Mouse (Mus musculus) granulocyte monocyte progenitor cell, adult 5-6 weeks (primary cell): ENCODE data around the gene Usp21. TPM values are rescaled to one million over a fixed set of nuclear protein-coding genes. Genes with fewer than 3 reads are reported as not detected.

ENCODE experiments used
- ATAC-seq: replicated peaks from 2 replicates; pipeline ENCODE4 v1.8.0; 2016; ENCODE audit warnings: mild to moderate bottlenecking, moderate TSS enrichment, inconsistent platforms; ENCODE audit not compliant: poor library complexity, severe bottlenecking
- total RNA-seq, 2 experiments: library from RNA; stranded (forward) in 1 of 2; stranded (reverse) in 1 of 2; fragments of 200-712, 200-1000 nt in 1 of 2; fragments of >200 nt in 1 of 2; fragmentation: Nextera tagmentation in 1 of 2; gene quantifications; 2 replicates each; pipeline ENCODE4 v1.2.3; 2014 to 2017

The Usp21 gene
- total RNA-seq, 2 experiments from 2014 or later: 22.8 to 37.6 TPM

DNA sequence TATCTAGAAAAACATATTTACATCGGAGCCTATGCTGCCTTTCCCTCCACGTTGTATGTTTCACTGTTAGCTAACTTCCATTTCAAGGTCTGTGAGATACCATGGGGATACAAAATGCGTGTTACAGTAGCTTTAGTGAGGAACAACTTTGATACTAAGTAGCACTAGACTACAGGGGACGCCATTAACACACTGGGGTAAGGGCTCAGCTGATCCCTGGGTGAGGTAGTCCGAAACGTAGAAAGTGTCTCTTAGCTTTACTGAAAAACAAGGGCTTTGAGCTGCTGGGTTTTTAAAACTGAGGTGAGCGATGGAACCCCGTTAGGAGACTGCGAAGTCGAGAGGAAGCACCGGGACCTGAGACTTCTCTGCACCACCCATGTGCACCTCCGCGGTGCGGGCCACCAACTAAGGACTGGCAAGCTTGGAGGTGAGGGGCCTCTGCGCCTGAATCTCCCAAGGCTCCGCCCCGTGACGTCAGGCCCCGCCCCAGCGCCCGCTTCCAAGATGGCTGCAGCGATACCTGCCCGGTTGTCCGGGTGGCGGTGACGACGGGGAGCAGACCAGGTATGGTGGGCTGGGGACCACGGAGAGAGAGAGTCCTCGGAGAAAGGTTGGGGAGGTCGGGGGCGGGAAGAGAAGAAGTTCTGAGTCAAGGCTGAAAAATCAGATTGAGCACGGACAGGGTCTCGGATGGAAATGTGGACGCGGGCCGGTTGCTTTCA lies 17.8 kb downstream of the Usp21 start, which contains the start of gene B4galt3:
B4galt3 (plus strand) TSS at position 481 of the 725 bp plus-strand sequence.
- peak; percentile 88 for ATAC-seq

DNA sequence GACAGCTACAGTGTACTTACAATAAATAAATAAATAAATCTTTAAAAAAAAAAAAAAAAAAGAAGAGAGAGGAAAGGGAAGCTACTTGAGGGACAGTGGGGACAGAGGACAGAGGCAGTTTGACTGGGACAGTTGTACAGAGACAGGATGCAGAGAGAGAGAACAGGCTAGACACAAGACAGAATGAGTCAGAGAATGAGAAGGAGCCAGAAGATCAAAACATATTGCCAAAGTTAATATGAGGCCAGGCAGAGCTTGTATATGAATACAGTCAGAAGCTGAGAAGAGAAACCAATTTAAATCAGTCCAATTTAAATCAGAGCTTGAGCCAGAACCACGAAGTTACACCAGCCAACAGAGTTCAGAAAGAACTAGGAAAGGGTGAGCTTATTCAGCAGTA lies 19.4 kb downstream of the Usp21 start:
- no peak for ATAC-seq

DNA sequence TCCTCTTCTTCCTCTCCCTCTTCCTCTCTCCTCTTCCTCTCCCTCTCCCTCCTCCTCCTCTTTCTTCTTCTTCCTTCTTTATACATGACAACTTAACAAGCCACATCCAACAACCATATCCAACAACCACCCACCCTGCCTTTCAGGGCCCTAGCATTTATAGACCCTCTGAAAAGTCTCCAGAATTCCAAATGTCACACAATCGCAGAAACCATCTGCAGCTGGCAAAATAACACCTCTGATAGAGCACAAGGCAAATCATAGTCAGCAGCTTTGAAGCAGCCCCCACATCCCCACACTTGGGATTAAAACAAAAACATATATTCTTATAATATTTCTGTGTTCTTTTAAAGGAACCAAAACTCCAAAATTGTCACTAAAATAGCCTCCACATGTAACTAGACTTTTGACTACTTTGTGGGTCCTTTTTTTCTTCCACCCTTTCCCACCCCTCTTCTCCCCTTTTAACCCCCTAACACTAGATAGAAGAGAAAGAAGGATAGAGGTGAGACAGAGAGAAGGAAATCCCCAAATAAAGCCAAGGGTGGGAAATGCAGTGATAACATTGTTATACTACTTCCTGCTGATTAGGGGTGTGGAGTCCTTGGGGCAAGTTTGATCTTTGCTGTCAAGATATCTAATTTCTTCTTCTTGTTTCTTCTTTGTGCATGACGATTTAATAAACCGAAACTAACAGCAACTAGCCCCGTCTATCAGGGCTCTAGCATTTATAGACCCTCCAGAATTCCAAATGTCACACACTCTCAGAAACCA lies 21.6 kb downstream of the Usp21 start:
- ATAC-seq: no peak

DNA sequence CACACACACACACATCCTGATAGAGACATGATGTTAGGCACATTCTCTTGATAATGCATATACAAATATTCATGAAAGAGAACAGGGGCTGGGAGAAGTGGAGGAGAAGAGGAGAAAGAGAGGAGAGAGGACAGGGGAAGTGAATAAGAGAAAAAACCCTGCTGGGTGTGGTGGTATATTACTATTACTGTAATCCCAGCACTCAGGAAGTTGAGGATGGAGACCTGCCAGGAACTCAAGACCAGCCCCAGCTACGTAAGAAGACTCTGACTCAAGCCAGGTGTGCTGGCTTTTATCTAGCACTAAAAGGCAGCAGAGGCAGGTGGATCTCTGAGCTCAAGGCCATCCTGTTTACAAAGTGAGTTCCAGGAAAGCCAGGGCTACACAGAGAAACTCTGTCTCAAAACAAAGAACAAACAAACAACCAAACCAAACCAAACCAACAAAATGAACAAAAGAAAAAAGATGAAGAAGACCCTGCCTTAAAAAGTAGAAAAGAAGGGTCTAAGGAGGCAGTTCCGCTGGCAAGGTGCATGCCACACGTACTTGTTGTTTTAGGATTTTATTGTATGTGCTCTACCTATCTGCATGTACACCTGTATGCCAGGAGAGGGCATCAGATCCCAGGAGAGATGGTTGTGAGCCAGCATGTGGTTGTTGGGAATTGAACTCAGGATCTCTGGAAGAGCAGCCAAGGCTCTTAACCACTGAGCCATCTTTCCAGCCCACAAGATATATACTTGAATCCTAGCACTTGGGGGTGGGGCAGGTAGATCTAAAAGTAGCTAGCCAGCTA lies 23.9 kb downstream of the Usp21 start:
- peak; percentile 18; the same call in 1 of the 2 replicates for ATAC-seq

DNA sequence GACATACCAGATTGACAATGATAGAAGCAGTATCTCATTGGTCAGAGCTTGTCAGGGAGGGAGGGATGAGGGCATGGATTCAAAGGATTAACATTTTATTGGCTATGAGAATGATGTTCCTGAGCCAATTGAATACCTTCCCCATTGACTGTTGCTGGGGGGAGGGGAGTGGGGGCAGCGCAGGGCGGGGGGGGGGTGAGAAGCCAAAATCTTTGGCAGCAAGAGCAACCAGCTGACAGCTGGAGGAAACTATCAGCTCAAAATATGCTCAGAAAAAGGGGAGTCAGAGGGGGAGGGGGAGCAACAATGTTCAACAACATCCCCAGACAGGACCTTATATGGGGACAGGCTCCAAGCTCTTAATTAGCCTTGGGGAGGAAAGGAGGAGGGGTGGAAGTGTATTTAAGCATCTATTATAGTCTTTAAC lies 24.6 kb downstream of the Usp21 start:
- no peak for ATAC-seq

DNA sequence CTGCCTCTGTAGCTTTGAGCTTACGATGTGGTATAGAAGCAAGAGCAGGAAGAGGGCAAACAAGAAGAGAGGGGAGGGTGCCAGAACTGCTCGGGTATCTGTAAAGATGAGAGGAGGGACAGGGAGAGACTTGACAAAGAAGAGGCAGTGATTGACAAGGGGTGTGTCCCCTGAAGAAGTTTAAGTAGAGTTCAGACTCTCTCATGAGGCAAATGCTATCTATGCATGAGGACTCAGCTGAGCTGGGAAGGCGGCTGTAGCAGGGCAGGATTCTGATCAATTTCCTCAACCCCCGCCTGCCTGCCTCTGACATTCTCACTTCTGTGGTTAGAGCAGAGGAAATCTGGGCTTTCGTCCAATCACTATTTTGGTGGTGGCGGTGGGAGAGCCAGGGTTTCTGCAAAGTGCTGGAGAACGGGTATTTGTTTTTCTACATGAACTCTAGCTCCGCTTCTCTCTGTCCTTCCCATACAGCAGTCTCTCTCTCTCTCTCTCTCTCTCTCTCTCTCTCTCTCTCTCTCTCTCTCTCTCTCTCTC lies 25.1 kb downstream of the Usp21 start:
- ATAC-seq: peak; percentile 66

DNA sequence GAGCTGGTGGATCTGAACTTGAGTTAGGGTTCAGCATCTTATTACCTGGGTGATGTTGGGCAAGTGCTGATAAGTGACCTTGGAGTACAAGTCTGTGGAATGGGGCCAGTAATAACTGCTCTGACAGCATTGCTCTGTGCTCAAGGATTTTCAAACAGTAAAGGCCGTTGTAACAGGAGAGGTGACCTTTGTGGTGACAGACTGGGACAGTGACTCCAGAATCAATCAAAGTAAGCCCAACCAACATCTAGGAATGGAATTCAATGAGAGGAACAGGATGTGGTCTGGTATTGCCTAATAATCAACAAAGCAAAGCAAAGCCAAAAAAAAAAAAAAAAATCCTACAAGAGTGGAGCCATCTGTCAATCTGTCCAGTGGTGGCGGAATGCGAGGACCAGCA lies 27.5 kb downstream of the Usp21 start:
- ATAC-seq: peak; percentile 50

DNA sequence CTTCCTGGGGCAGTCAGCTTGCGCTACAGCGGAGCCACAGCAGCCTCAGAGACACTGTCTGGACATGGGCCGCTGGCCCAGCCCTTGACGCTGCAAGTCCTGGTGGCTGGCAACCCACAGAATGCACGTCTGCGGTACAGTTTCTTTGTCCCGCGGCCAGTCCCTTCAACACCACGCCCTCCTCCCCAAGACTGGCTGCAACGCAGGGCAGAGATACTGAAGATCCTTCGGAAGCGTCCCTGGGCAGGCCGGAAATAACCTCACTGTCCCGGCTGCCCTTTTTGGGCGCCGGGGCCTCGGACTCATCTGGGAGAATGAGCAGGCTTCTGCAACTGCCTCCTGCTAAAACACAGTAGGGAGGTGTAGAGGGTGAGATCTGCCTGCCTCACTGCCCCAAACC lies 28.9 kb downstream of the Usp21 start:
- no peak for ATAC-seq

DNA sequence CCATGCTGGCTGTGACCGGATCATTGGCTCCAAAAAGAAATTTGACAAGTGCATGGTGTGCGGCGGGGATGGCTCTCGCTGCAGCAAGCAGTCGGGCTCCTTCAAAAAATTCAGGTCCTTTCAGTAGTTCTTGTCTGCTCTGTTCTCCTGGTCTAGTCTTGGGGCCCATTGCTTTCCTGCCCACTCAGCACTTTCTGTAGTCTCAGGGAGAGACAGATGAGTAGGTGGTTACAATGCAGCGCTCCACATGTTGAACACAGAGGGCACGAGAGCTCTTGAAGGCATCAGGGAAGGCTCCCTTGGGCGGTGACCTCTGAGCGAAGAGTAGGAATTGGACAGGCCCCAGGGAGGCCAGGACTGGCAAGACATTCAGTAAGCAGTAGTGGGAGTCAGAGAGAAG lies 30.0 kb downstream of the Usp21 start:
- no peak for ATAC-seq

DNA sequence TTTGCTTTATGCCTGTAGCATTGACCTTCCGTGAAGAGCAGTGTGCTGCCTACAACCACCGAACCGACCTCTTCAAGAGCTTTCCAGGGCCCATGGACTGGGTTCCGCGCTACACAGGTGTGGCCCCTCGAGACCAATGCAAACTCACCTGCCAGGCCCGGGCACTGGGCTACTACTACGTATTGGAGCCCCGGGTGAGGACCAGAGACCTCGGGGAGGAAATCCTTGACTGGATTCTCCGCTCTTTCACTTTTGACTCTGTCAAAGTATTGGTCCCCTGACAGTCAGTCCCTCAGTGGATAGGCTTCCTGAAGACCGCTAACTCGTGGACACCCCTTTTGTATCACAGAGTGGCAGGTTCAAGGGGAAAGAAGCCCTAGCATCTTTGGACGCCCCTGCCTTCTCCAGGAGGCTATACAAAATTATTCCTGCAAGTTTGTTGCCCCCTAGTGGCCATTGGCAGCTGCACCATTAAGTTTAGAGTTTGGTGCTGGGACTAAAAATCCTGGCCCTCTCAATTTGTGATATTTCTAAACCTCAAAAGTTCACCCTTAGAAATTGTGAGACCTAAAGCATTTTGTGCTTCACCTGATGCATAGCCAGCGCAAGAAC lies 30.7 kb downstream of the Usp21 start:
- ATAC-seq: peak; percentile 39; the same call in 1 of the 2 replicates

DNA sequence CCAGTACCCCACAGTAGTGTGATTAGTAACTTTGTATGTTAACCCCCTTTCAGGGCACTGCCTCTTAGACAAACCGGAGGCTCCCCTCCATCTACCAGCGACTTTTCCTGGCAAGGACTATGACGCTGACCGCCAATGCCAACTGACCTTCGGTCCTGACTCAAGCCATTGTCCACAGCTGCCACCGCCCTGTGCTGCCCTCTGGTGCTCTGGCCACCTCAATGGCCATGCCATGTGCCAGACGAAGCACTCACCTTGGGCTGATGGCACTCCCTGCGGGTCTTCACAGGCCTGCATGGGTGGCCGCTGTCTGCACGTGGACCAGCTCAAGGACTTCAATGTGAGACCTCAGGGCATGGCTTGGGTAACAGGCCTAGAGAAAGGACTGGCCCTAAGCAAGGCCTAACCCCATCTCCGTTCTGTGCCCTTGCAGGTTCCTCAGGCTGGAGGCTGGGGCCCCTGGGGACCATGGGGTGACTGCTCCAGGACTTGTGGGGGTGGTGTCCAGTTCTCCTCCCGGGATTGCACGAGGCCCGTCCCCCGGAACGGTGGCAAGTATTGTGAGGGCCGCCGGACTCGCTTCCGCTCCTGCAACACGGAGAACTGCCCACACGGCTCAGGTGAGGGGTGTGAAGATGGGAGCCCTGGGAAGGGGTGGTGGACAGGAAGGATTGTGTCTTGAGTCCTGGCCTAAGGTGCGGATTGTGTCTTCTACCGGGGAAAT lies 31.5 kb downstream of the Usp21 start:
- ATAC-seq: no peak

DNA sequence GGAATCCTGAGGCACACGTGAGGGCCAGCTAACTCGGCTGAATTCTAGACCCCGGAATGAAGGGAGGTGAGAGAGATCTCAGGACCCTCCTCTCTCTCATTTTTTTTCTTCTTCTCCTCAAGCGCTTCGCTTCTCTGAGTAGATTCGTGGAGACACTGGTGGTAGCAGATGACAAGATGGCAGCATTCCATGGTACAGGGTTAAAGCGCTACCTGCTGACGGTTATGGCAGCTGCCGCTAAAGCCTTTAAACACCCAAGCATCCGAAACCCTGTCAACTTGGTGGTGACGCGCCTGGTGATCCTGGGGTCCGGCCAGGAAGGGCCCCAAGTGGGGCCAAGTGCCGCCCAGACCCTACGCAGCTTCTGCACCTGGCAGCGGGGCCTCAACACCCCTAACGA lies 35.4 kb downstream of the Usp21 start:
- no peak for ATAC-seq

DNA sequence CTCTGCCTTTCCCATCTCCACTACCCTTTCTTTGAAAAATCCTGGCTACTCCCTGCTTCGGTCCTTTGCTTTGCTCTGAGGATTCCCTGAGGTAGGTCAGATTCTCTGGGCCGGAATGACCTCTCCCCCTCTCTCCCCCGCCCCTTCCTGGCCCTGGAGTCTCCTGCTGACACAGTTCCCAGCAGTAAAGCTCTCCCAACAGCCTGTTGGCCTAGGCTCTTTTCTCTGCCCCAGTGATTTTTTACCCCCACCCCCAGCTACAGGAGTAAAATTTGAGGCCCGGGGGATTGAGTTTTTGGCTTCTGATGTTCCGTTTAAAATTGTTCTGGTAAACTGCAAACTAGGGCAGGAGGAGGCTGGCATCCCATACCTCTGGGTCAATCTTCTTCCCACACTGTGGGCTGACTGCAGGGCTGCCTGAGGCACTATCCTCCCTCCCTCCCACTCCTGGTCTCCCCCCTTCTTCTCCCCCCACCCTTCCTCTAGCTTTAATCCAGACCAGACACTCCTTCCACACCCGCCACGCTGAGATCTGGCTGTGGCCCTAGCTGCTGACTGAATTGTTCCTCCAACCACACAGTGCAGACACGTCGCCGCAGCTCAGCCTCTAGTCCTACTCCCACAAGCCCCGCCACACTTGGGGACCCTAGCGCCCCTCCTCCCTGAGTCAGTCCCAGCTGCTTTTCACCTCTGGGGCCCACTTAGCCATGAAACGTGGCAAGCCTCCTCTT lies 36.0 kb downstream of the Usp21 start:
- no peak for ATAC-seq

DNA sequence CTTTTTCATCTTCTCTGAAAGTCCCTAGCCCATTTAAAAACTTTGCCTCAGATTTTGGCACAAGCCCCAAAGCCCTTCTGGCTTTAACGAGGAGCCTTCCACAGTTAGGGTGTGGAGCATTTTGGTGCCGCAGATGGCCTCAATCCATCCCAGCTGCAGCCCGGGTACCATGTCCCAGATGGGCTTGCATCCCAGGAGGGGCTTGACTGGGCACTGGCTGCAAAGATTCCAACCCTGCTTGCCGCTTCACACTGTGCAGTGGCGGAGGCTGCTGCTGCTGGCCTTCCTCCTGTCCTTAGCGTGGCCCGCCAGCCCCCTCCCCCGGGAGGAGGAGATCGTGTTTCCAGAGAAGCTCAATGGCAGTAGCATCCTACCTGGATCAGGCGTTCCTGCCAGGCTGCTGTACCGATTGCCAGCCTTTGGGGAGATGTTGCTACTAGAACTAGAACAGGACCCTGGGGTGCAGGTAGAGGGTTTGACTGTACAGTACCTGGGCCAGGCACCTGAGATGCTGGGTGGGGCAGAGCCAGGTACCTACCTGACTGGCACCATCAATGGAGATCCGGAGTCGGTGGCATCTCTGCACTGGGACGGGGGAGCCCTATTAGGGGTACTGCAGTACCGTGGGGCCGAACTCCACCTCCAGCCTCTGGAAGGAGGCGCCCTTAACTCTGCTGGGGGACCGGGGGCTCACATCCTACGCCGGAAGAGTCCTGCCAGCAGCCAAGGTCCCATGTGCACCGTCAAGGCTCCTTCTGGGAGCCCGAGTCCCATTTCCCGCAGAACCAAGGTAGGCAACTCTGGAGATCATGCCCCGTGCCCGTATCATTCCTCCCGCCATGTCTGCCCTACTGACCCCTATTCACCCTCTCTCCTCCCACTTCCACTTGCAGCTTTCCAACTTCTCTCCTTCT lies 36.9 kb downstream of the Usp21 start, which contains the start of gene Ndufs2:
Ndufs2 (minus strand) TSS at position 709 of the 914 bp plus-strand sequence.
- ATAC-seq: no peak

DNA sequence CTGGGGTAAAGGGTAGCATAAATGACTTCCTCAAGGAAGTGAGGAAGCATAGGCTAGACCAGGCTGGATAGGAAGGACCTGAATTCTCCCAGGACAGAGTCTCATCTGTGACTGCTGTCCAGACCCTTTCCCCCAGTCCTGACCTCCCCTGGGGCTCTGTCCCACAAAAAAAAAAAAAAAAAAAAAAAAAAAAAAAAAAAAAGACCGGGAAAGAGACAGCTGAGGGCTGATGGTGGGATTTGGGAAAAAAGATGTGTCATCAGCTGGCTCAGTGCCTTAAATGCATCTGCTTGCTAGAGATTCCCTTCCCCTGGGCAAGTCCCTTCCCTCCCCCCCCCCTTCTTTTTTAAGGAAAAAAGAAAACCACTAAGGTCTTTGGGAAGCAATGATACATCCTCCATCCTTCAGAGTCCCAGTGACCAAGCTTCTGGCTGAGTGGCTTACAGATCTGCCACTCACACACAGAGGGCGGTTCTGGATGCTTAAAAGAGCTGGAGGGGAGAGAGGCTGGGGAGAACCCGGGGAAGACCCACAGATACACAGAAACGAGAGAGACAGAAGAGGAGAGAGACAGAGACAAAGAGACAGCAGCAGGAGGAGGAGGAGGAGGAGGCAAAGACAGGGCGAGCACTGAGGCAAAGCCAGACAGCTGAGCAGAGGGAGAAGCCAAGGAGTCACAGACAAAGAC lies 37.7 kb downstream of the Usp21 start, which contains the start of gene Adamts4:
Adamts4 (plus strand) TSS at position 509 of the 688 bp plus-strand sequence.
- ATAC-seq: no peak

DNA sequence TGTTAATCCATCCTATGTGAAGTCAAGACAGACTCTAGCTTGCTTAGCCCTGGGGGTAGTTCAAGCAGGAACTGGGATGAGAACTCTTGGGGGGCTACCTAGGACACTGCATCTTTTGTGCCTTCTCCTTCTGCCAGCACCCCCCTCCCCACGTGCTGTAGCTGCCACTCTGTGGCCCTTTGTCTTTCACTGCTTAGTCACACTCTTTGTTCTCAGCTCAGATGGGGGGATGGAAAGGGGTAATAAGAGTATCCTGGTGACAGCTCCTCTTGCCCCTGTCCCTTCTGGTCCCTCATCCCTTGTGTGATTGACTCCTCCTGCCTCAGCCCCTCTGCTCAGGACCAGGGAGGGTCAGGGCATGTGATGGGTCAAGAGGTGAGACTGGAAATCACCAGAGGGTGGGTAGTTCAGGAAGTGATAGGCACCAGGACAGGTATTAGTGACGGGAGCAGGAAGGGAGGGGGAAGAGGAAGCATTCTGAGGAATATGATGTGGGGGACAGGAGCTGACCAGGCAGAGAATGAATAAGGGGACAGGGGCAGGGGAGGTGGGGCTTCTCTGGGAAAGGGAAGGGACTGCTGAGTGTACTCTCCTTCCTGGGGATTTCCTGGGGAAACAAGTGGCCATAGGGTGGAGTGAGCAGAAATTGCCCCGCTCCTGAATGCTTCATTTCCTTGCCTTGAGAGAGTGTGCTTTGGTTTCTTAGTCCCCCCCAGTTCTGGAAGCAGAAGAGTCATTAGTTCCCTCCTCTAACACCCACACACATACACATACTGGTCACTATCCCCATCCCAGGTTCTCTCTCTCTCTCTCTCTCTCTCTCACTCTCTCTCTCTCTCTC lies 39.2 kb downstream of the Usp21 start:
- no peak for ATAC-seq
